Mouse (Mus musculus): Measurements from ENCODE around the gene Wbp1.
A peak's percentile ranks its signal among the peaks of the same experiment; 100 is the strongest.

The Wbp1 gene

DNA sequence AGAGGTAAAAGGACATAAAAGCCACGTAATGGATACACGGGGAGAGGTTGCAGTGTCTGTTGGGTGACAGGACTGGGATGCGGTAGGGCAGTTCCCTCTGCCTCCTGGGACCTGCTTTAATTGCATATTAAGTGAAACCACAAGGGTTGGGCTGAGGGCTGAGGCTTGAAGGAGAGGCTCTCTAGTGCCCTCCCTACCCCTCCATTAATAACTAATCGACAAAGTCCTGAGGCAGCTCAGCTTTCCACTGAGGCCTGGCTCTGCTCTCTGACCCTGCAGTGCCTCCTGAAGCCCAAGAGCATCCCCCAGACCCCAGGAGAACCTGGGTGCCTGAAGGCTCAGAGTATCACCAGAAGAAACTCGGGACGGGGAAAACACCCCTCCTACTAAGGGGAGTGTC is 36.9 kb downstream of the Wbp1 start:
- no peak for DNase-seq (ENCODE audit: low read depth)

DNA sequence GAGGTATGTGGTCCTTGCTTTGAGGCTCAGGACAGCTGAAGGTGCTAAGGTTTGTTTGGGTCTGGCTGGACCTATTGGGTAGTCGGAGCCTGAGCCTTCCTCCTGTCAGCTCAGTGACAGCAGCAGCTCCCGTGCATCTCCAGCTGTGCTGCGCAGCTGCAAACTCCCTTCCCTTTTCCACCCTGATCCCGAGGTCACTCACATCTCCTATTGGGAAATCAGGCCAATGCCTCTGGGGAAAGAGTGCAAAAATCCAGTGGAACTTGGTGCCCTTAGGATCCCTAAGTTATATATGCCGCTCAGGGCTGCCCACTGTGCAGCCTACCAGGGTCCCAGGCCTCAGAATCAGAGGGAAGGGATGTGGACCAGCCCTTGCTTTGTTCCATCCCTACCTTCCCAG is 37.9 kb downstream of the Wbp1 start:
- no peak for DNase-seq (ENCODE audit: low read depth)

DNA sequence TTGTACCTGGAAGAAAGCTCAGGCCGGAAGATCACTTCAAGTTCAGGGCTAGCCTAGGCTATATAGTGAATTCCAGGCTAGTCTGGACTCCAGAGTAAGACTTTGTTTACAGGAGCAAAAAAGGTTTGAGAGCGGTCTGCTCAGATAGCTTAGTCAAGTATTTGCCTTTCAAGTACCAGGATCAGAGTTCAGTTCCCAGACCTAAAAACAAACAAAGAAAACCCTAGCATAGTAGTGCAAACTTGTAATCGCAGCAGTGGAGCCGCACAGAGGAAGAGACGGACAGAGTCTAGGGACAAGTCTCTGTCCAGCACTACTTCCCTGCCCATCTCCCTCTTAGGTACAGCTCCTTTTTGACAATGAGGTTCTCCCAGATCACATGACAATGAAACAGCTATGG is 41.1 kb downstream of the Wbp1 start:
- no peak for DNase-seq (ENCODE audit: low read depth)

DNA sequence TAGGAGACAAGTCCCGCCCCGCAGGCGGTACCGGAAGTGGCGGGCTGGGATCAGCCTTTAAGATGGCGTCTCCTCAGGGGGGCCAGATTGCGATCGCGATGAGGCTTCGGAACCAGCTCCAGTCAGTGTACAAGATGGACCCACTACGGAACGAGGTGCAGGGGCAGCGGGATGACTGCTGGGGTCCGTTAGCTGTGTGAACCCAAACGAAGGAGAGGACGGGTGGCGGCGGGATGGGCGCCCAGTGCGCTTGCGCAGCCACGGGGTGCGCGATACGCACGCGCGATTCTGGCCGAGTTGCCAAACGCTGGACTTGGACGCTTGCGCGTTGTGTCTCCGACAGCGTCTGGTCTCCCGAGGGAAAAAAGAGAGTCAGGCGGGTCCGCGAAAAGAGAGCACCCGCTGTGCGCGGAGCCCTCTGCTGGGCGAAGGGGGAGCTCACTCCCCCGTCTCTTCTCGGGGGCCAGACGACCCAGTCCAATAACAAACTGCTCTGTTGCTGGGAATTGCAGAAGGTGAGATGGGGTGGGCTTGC is 43.0 kb downstream of the Wbp1 start:
- peak; percentile 83 for DNase-seq (ENCODE audit: low read depth)

DNA sequence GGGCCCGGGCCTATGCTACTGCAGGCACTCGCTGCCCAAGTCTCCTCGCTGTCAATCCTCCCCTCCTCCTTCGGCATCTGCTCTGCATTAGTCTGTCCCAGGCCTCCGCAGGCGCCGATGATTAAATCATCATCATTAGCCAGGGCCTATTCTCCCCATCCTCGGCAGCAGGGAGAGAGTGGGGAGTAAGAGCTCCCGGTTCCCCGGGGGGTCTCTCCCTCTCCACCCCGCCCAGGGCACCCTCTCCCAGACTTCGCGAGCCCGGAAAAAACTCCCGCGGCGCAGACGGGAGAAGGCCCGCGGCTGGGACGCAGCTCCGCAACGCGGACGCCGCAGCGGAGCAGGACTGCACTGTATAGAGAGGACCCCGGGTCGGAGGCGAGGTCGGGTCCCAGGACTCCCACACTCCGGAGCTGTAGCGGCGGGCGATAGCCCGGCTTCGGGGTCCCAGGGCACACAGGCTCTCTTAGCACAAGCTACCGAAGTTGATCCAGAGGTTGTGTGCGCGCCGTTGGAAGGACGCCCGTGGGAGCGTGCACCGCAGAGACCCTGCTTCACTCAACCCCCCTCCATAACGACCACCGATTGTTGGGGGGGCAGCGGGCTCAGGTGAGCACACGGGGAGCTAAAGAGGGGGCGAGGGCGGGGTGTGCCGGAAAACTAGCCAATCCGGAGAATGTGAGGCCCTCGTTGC is 43.6 kb downstream of the Wbp1 start, which contains the start of gene Pcgf1:
TSS of gene Pcgf1 (plus strand) at position 240 of the 694 bp plus-strand sequence.
- DNase-seq (ENCODE audit: low read depth), result peak; percentile 98

DNA sequence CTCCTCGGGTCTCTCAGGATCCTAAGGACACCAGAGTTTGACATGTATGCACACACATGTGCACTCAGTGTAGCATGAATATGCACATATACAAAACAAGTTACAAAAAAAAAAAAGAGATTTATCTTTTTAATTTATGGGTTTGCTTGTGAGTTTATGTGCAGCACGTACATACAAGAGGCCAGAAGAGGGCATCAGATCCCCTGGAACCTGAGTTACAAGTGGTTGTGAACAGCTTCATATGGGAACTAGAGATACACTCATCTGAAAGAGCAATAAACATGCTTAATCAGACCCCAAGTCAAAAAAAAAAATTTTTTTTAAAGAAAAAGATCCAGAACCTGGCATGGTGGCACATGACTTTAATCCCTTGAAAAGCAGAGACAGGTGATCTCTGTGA is 46.4 kb downstream of the Wbp1 start:
- no peak for DNase-seq (ENCODE audit: low read depth)

DNA sequence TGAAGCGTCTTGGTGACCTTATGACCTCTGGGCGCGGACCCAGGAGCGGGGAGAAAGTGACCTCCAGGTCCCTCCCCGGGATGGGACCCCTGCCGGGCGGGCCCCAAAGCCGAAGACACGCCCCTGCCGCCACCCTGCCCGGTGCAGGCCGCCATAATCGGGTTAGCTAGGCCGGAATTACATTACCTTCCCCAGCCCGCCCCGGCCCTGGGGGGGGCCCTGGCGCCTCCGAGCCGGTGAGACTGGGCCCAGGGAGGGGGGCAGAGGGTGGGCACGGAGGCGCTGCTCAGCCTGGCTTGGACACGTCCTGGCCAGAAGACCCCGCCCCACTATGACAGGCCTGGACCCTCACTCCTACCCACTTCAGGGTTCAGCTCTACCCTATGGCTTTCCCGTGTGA is 50.1 kb downstream of the Wbp1 start:
- no peak for DNase-seq (ENCODE audit: low read depth)

DNA sequence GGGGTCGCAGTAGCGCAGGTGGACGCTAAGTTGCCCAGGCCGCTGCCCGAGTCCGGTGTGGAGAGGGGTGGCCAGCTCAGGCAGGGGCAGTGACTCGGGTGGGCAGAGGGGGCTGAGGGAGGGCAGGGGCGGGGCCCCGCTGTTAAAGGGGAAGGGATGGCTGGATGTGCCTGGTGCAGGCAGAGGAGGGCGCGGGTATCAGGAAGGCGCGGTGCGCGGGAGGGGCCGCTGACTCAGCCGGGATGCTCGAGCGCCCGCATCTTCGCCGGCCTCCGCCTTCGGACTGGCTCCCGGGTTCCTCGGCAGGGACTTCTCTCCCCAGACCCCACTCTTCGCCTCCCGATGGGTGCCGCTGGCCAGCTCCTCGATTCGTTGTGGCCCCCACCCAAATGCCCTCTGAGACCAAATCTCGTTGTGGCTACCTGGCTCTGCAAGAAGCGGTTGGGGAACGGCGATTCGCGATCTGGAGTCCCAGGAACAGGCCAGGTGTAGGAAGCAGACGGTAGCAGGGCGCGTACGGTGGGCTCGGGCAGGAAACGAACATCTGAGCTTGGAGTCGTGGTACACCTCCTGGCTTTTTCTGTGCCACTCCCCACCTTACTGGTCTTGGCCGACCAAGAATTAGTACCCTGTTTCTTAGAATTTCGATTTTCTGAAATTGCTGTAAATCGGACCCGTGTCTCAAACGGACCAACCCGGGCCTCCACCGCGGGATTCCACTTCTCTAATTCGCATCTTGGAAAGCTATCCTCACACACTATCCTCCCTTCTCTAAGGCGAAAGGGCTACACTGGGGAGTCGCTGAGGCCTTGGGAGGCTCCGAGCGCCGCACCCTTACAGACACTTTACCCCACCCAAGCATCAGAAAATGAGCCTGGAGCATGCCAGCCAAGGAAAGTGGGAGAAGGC is 50.8 kb downstream of the Wbp1 start:
- no peak for DNase-seq (ENCODE audit: low read depth)

DNA sequence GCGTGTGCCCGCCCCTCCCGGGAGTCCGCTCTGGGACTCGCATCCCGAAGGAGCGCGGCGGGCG is 51.3 kb downstream of the Wbp1 start, which contains the start of gene Tlx2:
TSS of gene Tlx2 (minus strand) at position 47 of the 64 bp plus-strand sequence.
- no peak for DNase-seq (ENCODE audit: low read depth)

DNA sequence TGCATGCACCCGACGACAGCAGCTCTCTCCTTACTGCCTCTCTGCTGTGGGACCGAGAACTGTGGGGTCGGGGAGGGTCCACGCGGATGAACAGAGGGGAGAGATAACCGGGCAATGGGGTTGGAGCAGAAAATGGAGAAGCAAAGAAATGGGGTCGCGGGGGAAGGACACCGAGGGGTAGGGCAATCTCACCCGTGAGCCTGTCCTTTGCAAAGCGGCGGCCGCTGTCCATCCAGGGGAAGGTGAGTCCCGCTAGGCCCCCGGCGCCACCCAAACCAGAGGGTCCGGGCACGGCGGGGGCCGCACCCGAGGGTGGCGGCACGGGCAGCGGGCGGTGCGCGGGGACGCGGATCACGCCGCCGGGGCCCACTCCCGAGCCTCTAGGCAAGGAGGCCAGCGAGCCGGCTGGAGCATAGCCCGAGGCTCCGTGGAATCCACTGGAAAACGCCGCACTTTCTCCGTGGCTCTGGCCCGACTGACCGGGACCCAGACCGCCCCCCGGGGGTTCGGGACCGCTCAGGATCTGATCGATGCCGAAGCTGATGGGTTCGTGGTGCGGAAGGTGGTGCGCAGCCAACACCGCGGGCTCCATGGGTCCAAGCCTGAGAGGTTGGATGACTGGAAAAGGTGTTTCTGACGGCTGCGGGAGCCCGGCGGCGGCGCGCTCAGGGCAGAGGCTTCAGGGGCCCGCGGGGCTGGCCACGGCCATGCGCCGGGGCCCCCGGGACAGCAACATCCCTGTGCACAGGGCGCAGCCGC is 51.7 kb downstream of the Wbp1 start:
- no peak for DNase-seq (ENCODE audit: low read depth)
